Mouse (Mus musculus) ES-Bruce4 (cell line): ENCODE data around the gene Plcd3.

Experiments used
- CTCF ChIP-seq: IDR thresholded peaks from one replicate; pipeline ENCODE4 v1.8.1; 2011; ENCODE audit warnings: low read depth, low read length
- POLR2A ChIP-seq: IDR thresholded peaks from one replicate; pipeline ENCODE4 v1.8.1; 2011; ENCODE audit warnings: low read length; ENCODE audit not compliant: insufficient read depth

DNA sequence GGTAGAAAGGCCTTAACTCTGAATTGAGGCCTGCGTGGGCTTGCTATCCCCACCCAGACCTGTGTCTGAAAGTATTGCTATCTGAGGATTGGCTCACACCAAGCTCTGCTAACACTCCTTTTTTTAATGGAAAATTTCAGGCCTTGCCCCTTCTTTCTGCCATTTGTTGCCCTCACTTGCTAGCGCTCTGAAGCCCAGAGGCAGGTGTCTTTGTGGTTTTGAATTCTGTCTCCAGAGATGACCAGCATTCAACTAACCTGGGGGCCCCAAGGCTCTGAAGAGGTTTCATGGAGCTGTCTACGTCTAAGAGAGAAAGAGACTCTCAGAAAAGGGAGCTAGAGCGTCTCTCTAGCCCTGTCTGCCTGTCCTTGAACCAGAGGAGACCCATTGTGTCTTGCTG, 33.2 kb downstream of the Plcd3 start:
- TF ChIP-seq POLR2A (no peak), CTCF (no peak)
